Mouse (Mus musculus) heart, adult 8-10 months (tissue): ENCODE results near the gene C2cd4c. TPM values are rescaled to one million over a fixed set of nuclear protein-coding genes. Genes with fewer than 3 reads are reported as not detected.

Experiments used
- DNase-seq: peaks from one replicate; pipeline ENCODE4 v3.0.0; 2022; ENCODE audit warnings: low spot score
- total RNA-seq, 4 experiments: library from RNA; stranded (reverse); gene quantifications; 2 replicates each; pipeline ENCODE4 v1.2.4; 2022

C2cd4c gene
- total RNA-seq, 4 experiments from 2014 or later = 0.16 TPM; not detected in 3

- no peak for DNase-seq
Observed at GRCm38 (mm10) chr10:79612192-79613135, 1.4 kb downstream of the C2cd4c start.

GRCm38 (mm10) chr10:79611296-79611695 is 2.5 kb downstream of the C2cd4c start:
- no peak for DNase-seq

DNA sequence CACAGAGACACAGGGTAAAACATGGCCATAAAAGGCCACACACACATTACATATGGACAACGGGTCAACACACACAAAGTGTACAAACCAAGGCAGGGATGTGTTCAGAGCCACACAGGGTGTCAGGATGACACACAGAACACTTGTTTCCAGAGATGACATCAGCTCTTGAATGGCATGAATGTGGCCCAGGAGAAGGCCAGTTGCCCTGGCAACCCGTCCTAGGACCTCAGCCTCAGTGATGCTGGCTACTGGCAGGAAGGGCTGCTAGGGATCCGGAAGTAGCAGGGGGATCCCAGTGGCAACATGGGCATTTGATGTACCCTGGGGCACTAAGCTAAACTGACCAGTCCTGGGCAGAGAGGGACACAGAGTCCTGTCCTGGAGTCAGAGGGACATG is 4.5 kb downstream of the C2cd4c start:
- no peak for DNase-seq

- no peak for DNase-seq
Observed at GRCm38 (mm10) chr10:79607892-79608291, 5.9 kb downstream of the C2cd4c start.

DNA sequence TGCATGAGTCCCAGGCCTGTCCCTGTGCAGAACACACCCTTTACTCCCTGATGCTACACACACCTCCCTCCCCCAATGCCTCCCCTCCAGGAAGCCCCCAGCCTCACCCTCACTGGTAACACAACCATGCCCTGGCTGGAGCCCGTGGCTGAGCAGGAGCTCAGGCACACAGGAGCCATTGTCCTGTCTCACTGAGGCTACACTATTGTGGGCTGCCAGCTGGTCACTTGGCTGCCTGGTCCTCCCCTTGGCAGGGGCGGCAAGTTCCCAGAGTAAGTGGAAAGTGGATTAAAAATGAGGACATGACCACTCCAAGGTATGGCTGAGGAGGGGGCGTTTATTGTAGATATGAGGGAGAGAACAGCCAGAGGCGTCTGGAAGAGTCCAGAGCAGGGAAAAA is 7.3 kb downstream of the C2cd4c start:
- DNase-seq = no peak

DNA sequence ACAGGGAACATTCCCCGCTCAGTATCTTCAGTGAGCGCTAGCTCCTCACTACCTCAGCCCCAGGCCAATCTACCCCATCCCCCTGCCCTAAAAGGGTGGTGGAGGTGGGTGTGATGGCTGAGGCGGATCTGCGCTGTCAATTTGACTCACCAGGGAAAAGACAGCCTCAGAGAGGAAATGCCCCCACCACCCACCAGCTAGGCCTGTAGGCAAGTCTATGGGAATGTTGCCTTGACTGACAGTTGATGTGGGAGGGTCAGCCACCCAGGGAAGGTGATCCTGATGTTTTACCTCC is 15.9 kb downstream of the C2cd4c start:
- no peak for DNase-seq

- no peak for DNase-seq
Observed at GRCm38 (mm10) chr10:79597051-79597935, 16.5 kb downstream of the C2cd4c start.

DNA sequence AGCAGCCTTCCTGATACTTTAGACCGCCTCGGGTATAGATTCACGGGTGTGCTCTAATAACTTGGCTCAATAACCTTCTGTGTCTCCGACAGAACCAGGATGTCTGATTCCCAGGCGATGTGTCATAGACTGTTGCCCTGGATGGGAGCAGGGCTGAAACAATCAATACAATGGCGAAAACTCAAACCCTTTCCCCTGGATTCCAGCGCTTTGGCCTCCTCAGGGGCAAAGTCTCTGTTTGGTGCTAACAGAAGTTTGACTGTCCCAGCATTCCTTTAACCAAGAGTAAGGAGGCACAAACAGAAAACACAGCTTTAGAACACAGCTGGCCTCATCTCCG is 18.3 kb downstream of the C2cd4c start:
- no peak for DNase-seq

GRCm38 (mm10) chr10:79594872-79595589 is 18.8 kb downstream of the C2cd4c start:
- peak; percentile 33 for DNase-seq

GRCm38 (mm10) chr10:79594111-79594510 is 19.7 kb downstream of the C2cd4c start:
- DNase-seq = no peak

DNA sequence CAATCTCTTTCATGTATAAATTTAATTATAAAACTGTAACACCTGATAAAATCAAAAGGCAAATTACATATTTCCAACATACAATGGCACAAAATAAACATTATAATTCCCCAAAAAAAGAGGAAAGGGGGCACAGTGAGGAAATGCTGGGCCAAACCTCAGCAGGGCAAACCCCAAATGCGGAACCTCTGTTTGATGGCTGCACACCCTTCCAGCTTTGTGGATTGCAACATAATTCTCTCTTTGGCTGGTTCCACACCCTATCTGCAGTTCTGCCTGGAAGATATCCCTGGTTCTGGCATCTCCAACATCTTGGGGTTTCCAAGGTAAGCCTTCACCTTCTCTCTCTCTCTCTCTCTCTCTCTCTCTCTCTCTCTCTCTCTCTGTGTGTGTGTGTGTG is 23.1 kb downstream of the C2cd4c start:
- DNase-seq = no peak

- no peak for DNase-seq
Observed at GRCm38 (mm10) chr10:79587752-79588126, 26.1 kb downstream of the C2cd4c start.

DNA sequence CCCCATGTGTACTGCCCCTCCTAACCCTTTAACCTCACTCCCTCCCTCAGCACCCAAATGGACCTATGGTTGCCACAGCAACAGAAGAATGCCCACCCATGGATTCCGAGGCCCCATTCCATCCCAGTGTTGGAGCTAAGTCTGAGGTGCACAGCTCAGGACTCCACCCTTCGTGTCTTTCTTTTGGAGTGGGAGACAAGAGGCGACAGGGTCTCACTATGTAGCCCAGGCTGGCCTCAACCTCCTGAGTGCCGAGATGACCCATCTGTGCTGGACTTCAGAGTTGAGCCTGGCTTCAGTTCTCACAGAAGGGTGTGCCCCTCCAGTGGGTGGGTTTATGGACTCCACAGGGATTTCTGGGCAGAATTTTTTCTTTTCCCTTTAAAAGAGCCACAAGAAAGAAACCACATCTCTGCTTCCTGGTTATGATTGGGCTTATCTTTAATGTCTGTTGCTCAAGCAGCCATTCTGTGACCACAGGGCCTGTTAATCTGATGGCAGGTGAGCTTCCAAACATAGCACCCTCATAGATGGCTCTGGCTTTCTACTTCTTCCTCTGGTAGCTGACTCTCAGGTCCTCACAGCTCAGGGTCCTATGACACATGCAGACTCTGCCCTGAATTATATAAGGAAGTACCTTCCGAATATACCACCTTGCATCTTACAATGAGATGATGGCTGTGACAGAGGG is 26.6 kb downstream of the C2cd4c start, which contains the start of gene Theg:
Gene Theg, minus strand, starts transcription at position 271 of the 691 bp plus-strand sequence.
- no peak for DNase-seq

GRCm38 (mm10) chr10:79586243-79586642 is 27.6 kb downstream of the C2cd4c start:
- no peak for DNase-seq

GRCm38 (mm10) chr10:79585723-79586122 is 28.1 kb downstream of the C2cd4c start:
- no peak for DNase-seq

DNA sequence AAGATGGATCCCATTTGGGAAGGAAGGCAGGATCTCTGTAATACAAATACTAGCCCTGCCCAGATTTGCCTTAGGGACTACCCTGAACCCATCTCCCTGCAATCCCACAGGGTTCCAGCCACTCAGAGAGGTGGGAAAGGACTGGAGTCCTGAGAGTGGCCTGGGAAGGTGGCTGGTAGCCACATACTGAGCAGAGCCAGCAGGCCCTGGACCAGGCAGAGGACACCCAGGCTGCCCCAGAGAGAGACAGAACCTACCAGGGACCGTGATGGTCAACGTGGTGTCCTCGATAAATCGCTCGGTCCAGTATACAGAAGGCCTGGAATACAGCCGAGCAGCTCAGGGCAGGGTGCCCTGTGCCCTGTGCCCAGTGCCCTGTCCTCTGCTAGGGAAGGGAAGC is 28.7 kb downstream of the C2cd4c start:
- DNase-seq = no peak

DNA sequence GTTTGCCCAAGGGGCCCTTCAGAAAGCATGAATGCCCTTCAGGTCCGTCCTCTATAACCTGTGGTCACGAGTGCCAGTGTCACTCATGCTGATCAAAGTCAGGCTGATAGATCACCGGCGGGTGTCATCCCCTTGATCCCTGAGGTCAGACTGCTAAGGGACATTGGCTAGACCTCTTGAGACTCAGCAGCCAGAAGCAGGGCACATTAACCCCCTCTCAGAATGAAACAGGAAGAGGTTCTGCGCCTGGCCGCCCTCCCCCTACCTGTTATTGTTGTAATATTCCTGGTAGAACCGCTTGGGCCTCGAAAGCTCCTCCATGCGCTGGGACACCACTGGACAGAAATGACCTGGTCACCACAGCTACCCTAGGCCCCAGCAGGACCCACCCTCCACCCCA is 29.4 kb downstream of the C2cd4c start:
- DNase-seq = no peak

DNA sequence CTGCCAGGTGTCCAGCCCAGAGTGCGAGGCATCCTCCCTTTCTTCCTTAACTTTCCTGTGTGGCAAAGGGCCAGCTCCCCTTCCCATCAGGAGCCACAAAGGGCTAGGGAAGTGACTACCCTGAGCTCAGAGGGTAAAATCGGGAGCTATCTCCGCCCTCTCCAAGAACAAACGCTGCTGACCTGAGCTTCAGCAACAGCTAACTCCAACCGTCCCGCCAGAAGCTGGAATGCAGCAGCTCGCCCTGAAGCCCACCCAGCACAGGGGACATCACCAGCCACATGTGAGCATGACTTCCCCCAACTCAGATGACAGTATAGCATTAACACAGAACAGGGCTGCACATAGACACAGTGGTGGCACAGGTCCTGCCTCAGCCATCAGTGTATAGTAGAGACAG is 29.8 kb downstream of the C2cd4c start:
- no peak for DNase-seq

DNA sequence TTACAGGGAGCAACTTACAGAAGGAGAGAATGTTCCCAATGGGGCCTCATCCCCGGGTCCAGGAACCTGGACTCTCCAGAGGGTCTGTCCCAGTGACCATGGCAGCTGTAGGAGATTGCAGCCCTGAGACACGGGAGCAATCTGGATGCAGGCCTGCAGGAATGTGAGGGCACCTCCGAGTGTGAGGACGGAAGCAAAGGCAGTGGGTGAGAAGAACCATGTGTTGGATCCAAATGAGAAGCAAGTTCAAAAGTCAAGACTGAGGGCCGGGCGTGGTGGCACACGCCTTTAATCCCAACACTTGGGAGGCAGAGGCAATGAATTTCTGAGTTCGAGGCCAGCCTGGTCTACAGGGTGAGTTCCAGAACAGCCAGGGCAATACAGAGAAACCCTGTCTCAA is 32.3 kb downstream of the C2cd4c start:
- DNase-seq = no peak

GRCm38 (mm10) chr10:79580811-79581210 is 33.0 kb downstream of the C2cd4c start:
- DNase-seq = no peak

GRCm38 (mm10) chr10:79580356-79580755 is 33.5 kb downstream of the C2cd4c start:
- DNase-seq = no peak

- no peak for DNase-seq
Observed at GRCm38 (mm10) chr10:79579781-79580180, 34.0 kb downstream of the C2cd4c start.
